Mouse (Mus musculus) midbrain, embryonic 13.5 days (tissue): ENCODE data around the gene Rgma. TPM values are rescaled to one million over a fixed set of nuclear protein-coding genes. Genes with fewer than 3 reads are reported as not detected.

Experiments used
- ATAC-seq: fragments of 200-750 bp; cut with Nextera tagmentation; 2 replicates; pipeline ENCODE4 v1.8.0; 2017; ENCODE audit warnings: mild to moderate bottlenecking, moderate TSS enrichment, moderate library complexity
- H3K27ac ChIP-seq: fragments of 300-500 bp; sonication (generic); 2 replicates; pipeline ENCODE4 v1.5.1; 2015; ENCODE audit warnings: inconsistent platforms, mild to moderate bottlenecking, moderate library complexity
- H3K27me3 ChIP-seq: fragments of 300-500 bp; sonication (generic); 2 replicates; pipeline ENCODE4 v1.6.1; 2015; ENCODE audit warnings: mild to moderate bottlenecking, inconsistent platforms
- H3K36me3 ChIP-seq: fragments of 300-500 bp; sonication (generic); 2 replicates; pipeline ENCODE4 v1.6.1; 2015; ENCODE audit warnings: mild to moderate bottlenecking, inconsistent platforms
- H3K4me1 ChIP-seq: fragments of 300-500 bp; sonication (generic); replicated peaks from 2 replicates; pipeline ENCODE4 v1.6.1; 2015; ENCODE audit warnings: inconsistent platforms
- H3K4me2 ChIP-seq: fragments of 300-500 bp; sonication (generic); replicated peaks from 2 replicates; pipeline ENCODE4 v1.6.1; 2015; ENCODE audit warnings: moderate library complexity, mild to moderate bottlenecking, inconsistent platforms
- H3K4me3 ChIP-seq: fragments of 300-500 bp; sonication (generic); replicated peaks from 2 replicates; pipeline ENCODE4 v1.5.1; 2015; ENCODE audit warnings: mild to moderate bottlenecking, inconsistent platforms
- H3K9ac ChIP-seq: fragments of 300-500 bp; sonication (generic); replicated peaks from 2 replicates; pipeline ENCODE4 v1.6.1; 2015; ENCODE audit warnings: mild to moderate bottlenecking, inconsistent platforms
- H3K9me3 ChIP-seq: fragments of 300-500 bp; sonication (generic); 2 replicates; pipeline ENCODE4 v1.6.1; 2016; ENCODE audit warnings: mild to moderate bottlenecking, inconsistent platforms
- WGBS: fragments of 180-500 bp; shearing (Covaris S2); methylation state at CpG from one replicate; pipeline ENCODE4 v1.1.7; 2015; 5-methylcytosine and 5-hydroxymethylcytosine counted together
- polyA plus RNA-seq: library from polyadenylated mRNA; unstranded; fragments of >200 nt; fragmentation: Nextera tagmentation; extraction: Ambion mirVana; gene quantifications from 2 replicates; pipeline ENCODE4 v1.2.1, GENCODE M21; 2015

Gene Rgma
- polyA plus RNA-seq, 1 experiment from 2014 or later: 50.3 TPM

GRCm38 (mm10) chr7:73372352-73372970, 2.8 kb upstream of the Rgma start:
- peaks cover 39% of the 10 kb centered on the region for H3K4me1 ChIP-seq
- peak overlapping the region; percentile 57 for H3K9ac ChIP-seq
- 2% methylated on average over 29 of the region's 29 CpGs for WGBS
- H3K4me3 ChIP-seq: peak overlapping the region; percentile 33
- H3K27ac ChIP-seq: no peak overlapping the region
- peaks cover 16% of the 10 kb centered on the region for H3K27me3 ChIP-seq
- 0 out of 2 replicates have a peak, but pooled peaks cover 2% of the 10 kb centered on the region for H3K36me3 ChIP-seq
- H3K9me3 ChIP-seq: no peaks in the 10 kb centered on the region
- no peak for ATAC-seq
- peak overlapping the region; percentile 60 for H3K4me2 ChIP-seq

- Histone ChIP-seq H3K9me3 (no peaks in the 10 kb centered on the region), H3K4me3 (peak overlapping the region; percentile 72), H3K36me3 (no peaks in the 10 kb centered on the region), H3K4me1 (peaks cover 61% of the 10 kb centered on the region), H3K27me3 (peaks cover 16% of the 10 kb centered on the region), H3K4me2 (peak overlapping the region; percentile 76), H3K27ac (peak overlapping the region; percentile 98), H3K9ac (peak overlapping the region; percentile 89)
- WGBS: under 1% methylated on average over 14 of the region's 14 CpGs
- ATAC-seq: peak; percentile 80
These were observed 582 bp upstream of the Rgma start for GRCm38 (mm10) chr7:73374727-73375126.

GRCm38 (mm10) chr7:73376101-73377001, 1.0 kb downstream of the Rgma start:
- H3K27me3 ChIP-seq: peaks cover 10% of the 10 kb centered on the region
- WGBS: under 1% methylated on average over 39 of the region's 39 CpGs
- H3K4me1 ChIP-seq: peaks cover 77% of the 10 kb centered on the region
- H3K9me3 ChIP-seq: no peaks in the 10 kb centered on the region
- H3K36me3 ChIP-seq: no peaks in the 10 kb centered on the region
- peak overlapping the region; percentile 89 for H3K9ac ChIP-seq
- H3K4me2 ChIP-seq: peak overlapping the region; percentile 76
- H3K27ac ChIP-seq: peak overlapping the region; percentile 98
- peak overlapping the region; percentile 72 for H3K4me3 ChIP-seq
- peak; percentile 25 for ATAC-seq

- peak overlapping the region; percentile 98 for H3K27ac ChIP-seq
- 0 out of 2 replicates have a peak, but pooled peaks cover 4% of the 10 kb centered on the region for H3K27me3 ChIP-seq
- peak overlapping the region; percentile 72 for H3K4me3 ChIP-seq
- peak overlapping the region; percentile 89 for H3K9ac ChIP-seq
- no peak for ATAC-seq
- WGBS: 10% methylated on average over 12 of the region's 12 CpGs
- H3K9me3 ChIP-seq: no peaks in the 10 kb centered on the region
- peak overlapping the region; percentile 76 for H3K4me2 ChIP-seq
- peaks cover 78% of the 10 kb centered on the region for H3K4me1 ChIP-seq
- H3K36me3 ChIP-seq: no peaks in the 10 kb centered on the region
These were observed 2.0 kb downstream of the Rgma start for GRCm38 (mm10) chr7:73377307-73377706.

- H3K4me3 ChIP-seq: peak overlapping the region; percentile 72
- H3K4me1 ChIP-seq: peaks cover 78% of the 10 kb centered on the region
- H3K27me3 ChIP-seq: 0 out of 2 replicates have a peak, but pooled peaks cover 4% of the 10 kb centered on the region
- no peak for ATAC-seq
- whole genome bisulfite sequencing: 36% methylated on average over 6 of the region's 6 CpGs
- peak overlapping the region; percentile 98 for H3K27ac ChIP-seq
- no peaks in the 10 kb centered on the region for H3K36me3 ChIP-seq
- H3K9me3 ChIP-seq: no peaks in the 10 kb centered on the region
- peak overlapping the region; percentile 76 for H3K4me2 ChIP-seq
- peak overlapping the region; percentile 89 for H3K9ac ChIP-seq
These were observed 2.7 kb downstream of the Rgma start for GRCm38 (mm10) chr7:73378034-73378433.

GRCm38 (mm10) chr7:73382843-73383242, 7.5 kb downstream of the Rgma start:
- Histone ChIP-seq H3K4me1 (peaks cover 90% of the 10 kb centered on the region), H3K36me3 (peaks cover 18% of the 10 kb centered on the region), H3K27me3 (no peaks in the 10 kb centered on the region), H3K4me3 (no peak overlapping the region), H3K9ac (no peak overlapping the region), H3K4me2 (peak overlapping the region; percentile 8; the same call in 1 of the 2 replicates), H3K27ac (peak overlapping the region; percentile 10; the same call in 1 of the 2 replicates), H3K9me3 (no peaks in the 10 kb centered on the region)
- ATAC-seq: no peak
- 78% methylated on average over 7 of the region's 7 CpGs for WGBS

- Histone ChIP-seq H3K9ac (no peak overlapping the region), H3K4me2 (peak overlapping the region; percentile 96; the same call in 1 of the 2 replicates), H3K27me3 (no peaks in the 10 kb centered on the region), H3K4me1 (peaks cover 87% of the 10 kb centered on the region), H3K36me3 (peaks cover 23% of the 10 kb centered on the region), H3K27ac (peak overlapping the region; percentile 90), H3K9me3 (no peaks in the 10 kb centered on the region), H3K4me3 (no peak overlapping the region)
- 68% methylated on average over 2 of the region's 2 CpGs for WGBS
- ATAC-seq: no peak
These were observed 13.6 kb downstream of the Rgma start for GRCm38 (mm10) chr7:73388866-73389265.

- Histone ChIP-seq H3K27me3 (no peaks in the 10 kb centered on the region), H3K36me3 (peaks cover 21% of the 10 kb centered on the region), H3K27ac (peak overlapping the region; percentile 90), H3K4me2 (peak overlapping the region; percentile 96), H3K9ac (peak overlapping the region; percentile 96), H3K4me1 (peaks cover 87% of the 10 kb centered on the region), H3K9me3 (no peaks in the 10 kb centered on the region), H3K4me3 (peak overlapping the region; percentile 79)
- WGBS: 5% methylated on average over 9 of the region's 9 CpGs
- ATAC-seq: no peak
These were observed 14.1 kb downstream of the Rgma start for GRCm38 (mm10) chr7:73389419-73389818.

GRCm38 (mm10) chr7:73389871-73390294, 14.6 kb downstream of the Rgma start:
- peaks cover 87% of the 10 kb centered on the region for H3K4me1 ChIP-seq
- ATAC-seq: 0 out of 2 replicates have a peak, but pooled peaks have one; percentile 14
- 1% methylated on average over 15 of the region's 15 CpGs for WGBS

GRCm38 (mm10) chr7:73390426-73391001, 15.2 kb downstream of the Rgma start:
- 1% methylated on average over 18 of the region's 18 CpGs for WGBS
- H3K9ac ChIP-seq: peak overlapping the region; percentile 96
- H3K4me2 ChIP-seq: peak overlapping the region; percentile 96
- H3K4me1 ChIP-seq: peaks cover 87% of the 10 kb centered on the region
- no peaks in the 10 kb centered on the region for H3K27me3 ChIP-seq
- peak; percentile 41 for ATAC-seq
- no peaks in the 10 kb centered on the region for H3K9me3 ChIP-seq
- peaks cover 24% of the 10 kb centered on the region for H3K36me3 ChIP-seq
- peak overlapping the region; percentile 79 for H3K4me3 ChIP-seq
- peak overlapping the region; percentile 90 for H3K27ac ChIP-seq

More at GRCm38 (mm10) chr7:73389871-73390294, 14.6 kb downstream of the Rgma start:
- Histone ChIP-seq H3K9ac (peak overlapping the region; percentile 96), H3K36me3 (peaks cover 22% of the 10 kb centered on the region), H3K9me3 (no peaks in the 10 kb centered on the region), H3K27me3 (no peaks in the 10 kb centered on the region), H3K4me3 (peak overlapping the region; percentile 79), H3K27ac (peak overlapping the region; percentile 90), H3K4me2 (peak overlapping the region; percentile 96)

- Histone ChIP-seq H3K4me1 (peaks cover 89% of the 10 kb centered on the region), H3K27me3 (no peaks in the 10 kb centered on the region)
These were observed 15.8 kb downstream of the Rgma start for GRCm38 (mm10) chr7:73391002-73391517.

More at GRCm38 (mm10) chr7:73391002-73391517, 15.8 kb downstream of the Rgma start:
- under 1% methylated on average over 19 of the region's 42 CpGs for WGBS
- Histone ChIP-seq H3K36me3 (peaks cover 24% of the 10 kb centered on the region), H3K9me3 (no peaks in the 10 kb centered on the region), H3K27ac (peak overlapping the region; percentile 90), H3K9ac (peak overlapping the region; percentile 96), H3K4me3 (peak overlapping the region; percentile 79), H3K4me2 (peak overlapping the region; percentile 96)
- ATAC-seq: peak; percentile 85
